Mouse (Mus musculus) ES-CJ7 (cell line): ENCODE results near the gene Olfr1440.

Experiments
- DNase-seq: peaks from one replicate; pipeline ENCODE4 v3.0.0; 2011; ENCODE audit warnings: low read depth, low spot score

Gene Olfr1440

DNA sequence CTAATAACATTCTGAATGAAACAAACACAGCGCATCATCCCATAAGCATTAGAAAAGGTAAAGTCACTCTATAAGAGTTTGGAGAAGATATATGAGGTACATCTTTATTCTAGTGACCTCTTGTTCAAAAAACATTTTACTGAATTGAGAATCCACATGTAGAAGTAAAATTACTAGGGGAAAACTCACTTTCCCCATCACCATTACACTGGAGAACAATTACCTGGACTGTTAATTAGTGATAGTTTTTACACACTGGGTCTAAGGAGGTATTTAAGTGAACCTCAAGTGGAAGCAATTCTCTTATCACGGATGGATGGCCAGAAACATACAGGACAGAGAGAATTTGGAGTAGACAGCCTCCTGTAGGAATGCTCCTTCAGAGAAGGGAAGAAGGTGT lies at the start of gene Olfr1440:
Gene Olfr1440 (plus strand): TSS at position 301 of the 400 bp plus-strand sequence.
- DNase-seq, result no peak

DNA sequence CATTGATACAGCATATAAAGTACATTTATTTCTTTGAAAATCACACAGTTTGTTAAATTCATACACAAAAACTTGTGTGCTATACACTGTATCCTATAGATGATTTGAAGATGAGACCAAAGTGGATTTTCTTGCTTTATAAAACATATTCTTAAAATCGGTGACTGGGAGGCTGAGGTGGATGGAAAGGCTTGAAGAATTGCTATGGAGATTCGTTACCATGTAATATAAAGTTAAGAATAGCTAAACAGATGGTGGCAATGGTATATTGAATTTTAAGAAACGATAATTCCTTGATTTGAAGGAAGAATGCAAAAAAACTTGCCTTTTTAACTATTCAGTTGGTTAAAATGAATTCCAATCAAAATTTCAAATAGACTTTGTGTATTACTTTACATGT lies 14.1 kb upstream of the Olfr1440 start:
- no peak for DNase-seq

DNA sequence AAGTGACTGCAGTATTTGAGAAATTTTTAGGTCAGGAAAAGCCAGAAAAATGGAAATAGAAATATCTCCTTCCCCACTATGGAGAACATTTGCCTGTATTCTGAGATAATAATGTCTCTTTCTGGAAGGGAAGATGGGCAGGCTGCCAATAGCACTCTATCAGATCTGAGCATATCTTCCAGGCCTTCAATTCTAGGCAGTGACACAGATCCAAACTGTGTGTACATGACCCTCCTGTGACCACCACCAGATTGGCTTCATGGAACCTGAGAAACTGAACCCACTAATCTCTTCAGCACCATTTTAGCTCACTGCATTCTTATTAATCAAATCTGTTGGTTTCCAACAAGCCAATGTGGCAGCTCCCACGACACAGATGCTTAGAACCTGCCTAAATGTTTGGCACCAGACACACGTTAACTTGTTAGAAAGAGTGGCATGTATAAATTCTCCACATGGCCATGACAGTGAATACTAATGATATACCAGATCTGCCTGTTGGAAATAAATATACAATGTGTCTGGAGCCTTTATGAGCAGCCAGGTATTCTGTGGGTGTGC lies 12.5 kb upstream of the Olfr1440 start:
- DNase-seq, result no peak

DNA sequence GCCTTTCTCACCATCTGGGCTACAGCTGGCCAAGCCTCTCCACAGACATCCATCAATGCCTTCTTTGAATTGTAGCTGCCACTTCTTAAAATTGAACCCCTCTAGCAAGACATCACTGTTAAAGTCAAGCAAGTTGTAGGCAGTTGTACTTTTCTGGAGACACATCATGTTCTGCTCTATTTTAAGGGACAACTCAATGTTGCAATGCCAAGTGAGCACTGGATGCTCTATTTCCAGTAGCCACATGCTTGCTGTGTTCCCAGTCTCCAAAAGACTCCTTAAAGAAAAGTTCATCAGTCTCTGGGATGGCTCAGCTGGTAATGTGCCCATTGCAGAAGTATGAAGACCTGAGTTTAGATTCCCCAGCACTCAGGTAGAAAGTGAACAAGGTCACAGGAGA lies 26.7 kb downstream of the Olfr1440 start:
- DNase-seq, result no peak

DNA sequence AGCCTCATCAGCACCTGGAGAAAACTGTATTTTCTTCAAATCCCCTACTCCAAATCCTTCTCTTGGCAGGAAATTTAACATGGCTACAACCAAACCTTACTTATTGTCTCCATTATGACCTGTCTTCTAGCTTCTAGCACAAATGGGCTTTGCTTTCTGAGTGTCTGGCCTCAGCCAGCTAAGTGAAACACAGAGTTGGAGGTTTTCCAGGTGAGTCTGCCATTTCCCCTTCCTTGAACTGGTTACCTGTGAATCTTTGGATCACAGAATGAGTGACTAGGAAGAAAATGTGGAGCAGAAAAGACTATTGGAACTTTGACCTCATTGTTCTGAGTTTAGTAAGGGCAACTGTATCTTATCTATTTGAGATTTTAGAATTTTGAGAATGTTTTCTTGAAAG lies 30.3 kb downstream of the Olfr1440 start, which contains the start of gene Olfr1441:
Gene Olfr1441 (plus strand): TSS at position 73 of the 400 bp plus-strand sequence.
- no peak for DNase-seq

GRCm38 (mm10) chr19:12418312-12418711 lies 31.2 kb downstream of the Olfr1440 start:
- no peak for DNase-seq

DNA sequence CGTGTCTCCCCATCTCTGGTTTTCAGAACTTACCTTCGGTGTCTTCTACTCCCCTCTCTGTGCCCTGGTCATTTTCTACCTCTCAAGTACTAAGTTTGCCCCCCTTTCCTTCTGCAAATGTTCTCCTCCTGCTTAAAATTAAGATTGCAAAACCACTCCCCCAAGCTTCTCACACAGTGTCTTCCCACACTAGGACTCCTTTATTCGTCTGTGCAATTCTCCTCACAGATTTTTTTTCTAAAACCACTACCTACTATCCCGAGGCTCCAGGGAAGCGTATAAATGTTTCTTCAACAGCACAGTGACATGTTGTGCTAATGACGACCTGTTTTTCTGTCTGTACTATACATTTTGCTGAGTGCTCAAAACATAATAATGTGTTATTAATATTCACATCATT lies 33.5 kb downstream of the Olfr1440 start:
- DNase-seq, result no peak

DNA sequence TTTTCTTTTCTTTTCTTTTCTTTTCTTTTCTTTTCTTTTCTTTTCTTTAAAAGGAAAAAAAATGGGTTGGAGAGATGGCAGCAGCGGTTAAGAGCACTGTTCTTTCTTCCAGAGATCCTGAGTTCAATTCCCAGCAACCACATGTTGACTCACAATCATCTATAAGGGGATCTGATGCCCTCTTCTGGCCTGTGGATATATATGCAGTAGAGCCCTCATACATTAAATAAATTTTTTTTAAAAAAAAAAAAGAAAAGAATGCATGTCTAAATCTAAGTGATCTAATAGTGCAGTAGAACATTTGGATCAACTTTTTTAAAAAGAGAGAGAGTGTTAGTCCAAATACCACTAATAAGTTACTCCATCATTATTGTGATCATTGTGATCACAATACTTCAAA lies 34.6 kb downstream of the Olfr1440 start:
- peak; percentile 14 for DNase-seq

- DNase-seq, result no peak
Observed at GRCm38 (mm10) chr19:12427101-12427500, 40.0 kb downstream of the Olfr1440 start.

- DNase-seq, result no peak
Observed at GRCm38 (mm10) chr19:12427605-12428004, 40.5 kb downstream of the Olfr1440 start, which contains the start of gene Pfpl. Pfpl (plus strand) TSS chr19:12427905.

DNA sequence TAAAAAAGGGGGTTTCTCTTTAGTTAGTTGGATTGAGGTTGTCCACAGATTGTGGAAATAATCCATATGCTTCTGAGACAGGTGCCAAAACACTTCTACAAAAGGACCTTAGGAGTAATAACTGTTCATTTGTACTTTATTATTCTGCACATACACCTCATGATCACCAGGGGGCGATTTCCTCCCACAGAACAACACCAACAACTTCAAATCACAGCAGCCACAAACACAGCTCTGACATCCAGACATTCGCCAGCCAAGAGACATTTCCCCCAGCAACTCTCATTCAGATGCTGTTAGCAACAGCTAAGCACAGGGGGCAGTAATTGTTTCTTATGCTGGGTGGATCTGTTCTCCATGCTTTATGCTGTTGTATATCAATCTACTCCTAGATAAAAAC lies 46.0 kb downstream of the Olfr1440 start:
- peak; percentile 50 for DNase-seq

- DNase-seq, result no peak
Observed at GRCm38 (mm10) chr19:12435011-12435416, 47.9 kb downstream of the Olfr1440 start.

- DNase-seq, result no peak
Observed at GRCm38 (mm10) chr19:12435750-12436524, 48.9 kb downstream of the Olfr1440 start.

DNA sequence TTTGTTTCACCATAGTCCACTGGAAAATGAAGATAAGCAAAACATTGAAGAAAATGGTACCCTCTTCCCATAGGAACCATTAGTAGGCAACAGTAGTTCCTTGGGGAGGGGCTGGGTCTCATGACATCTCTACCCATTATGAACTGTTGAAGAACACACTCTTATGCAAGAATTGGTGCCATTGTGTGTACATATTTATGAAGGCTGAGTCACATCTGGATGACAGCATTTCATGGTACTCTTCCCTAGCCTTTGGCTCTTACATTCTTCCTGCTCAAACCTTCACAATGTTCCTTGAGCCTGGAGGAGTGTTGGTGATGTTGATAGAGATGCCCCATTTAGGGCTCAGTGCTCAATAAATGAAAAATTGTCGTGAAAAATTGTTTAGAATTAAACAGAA lies 52.5 kb downstream of the Olfr1440 start:
- DNase-seq, result no peak

DNA sequence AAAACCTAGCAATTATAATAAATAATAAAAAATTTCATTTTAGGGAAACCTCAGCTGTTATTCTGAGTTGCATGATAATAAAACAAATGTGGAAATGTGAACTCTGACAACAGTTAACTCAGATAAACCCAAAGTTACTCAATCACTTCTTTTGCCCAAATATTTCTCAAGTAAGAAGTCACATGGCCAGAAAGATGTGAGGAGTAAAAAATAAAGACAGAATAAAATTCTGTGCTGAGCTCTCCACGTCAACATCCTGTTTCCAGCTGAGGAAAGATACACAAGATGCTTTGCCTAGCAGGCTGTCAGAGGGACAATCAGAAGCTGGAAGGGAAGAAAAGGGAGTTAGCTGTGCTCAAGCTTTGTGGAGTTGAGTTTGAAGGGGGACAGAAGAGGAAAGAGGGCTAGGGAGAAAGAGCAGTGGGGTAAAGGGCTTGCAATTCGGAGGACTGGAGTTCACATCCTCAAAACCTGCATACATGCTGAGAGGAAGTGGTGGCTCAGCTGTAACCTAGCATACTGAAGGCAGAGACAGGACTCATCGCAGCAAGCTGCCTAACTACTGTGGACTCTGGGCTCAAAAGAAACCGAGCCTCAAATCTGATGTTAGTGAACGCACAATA lies 53.1 kb downstream of the Olfr1440 start:
- no peak for DNase-seq

GRCm38 (mm10) chr19:12442560-12442959 lies 55.5 kb downstream of the Olfr1440 start:
- no peak for DNase-seq

- no peak for DNase-seq
Observed at GRCm38 (mm10) chr19:12445014-12445413, 57.9 kb downstream of the Olfr1440 start.
